Mouse (Mus musculus) thymus, adult 2 months (tissue): ENCODE measurements around the gene Dync1li1. TPM values are rescaled to one million over a fixed set of nuclear protein-coding genes. Genes with fewer than 3 reads are reported as not detected.

ENCODE experiments used
- DNase-seq: peaks from one replicate; pipeline ENCODE4 v3.0.0; 2021
- H3K27ac ChIP-seq: fragments of 200-500 bp; 2 replicates; pipeline ENCODE4 v1.5.1; 2012; ENCODE audit warnings: low read length, control low read depth; ENCODE audit not compliant: control insufficient read depth, insufficient read depth
- H3K27me3 ChIP-seq: fragments of 200-500 bp; 2 replicates; pipeline ENCODE4 v1.6.1; 2012; ENCODE audit warnings: mild to moderate bottlenecking, low read length, moderate library complexity, mixed read lengths; ENCODE audit not compliant: control insufficient read depth, insufficient read depth
- H3K36me3 ChIP-seq: fragments of 200-500 bp; 2 replicates; pipeline ENCODE4 v1.6.1; 2012; ENCODE audit warnings: mild to moderate bottlenecking, low read length, moderate library complexity; ENCODE audit not compliant: control insufficient read depth, insufficient read depth
- H3K4me1 ChIP-seq: fragments of 200-500 bp; replicated peaks from 2 replicates; pipeline ENCODE4 v1.6.1; 2012; ENCODE audit warnings: low read length; ENCODE audit not compliant: control insufficient read depth, insufficient read depth
- H3K4me3 ChIP-seq: fragments of 200-500 bp; 2 replicates; pipeline ENCODE4 v1.5.1; 2012; ENCODE audit warnings: mild to moderate bottlenecking, low read length, control low read depth, moderate library complexity; ENCODE audit not compliant: control insufficient read depth, insufficient read depth
- CTCF ChIP-seq: fragments of 200-500 bp; IDR thresholded peaks from 2 replicates; pipeline ENCODE4 v1.5.1; 2012; ENCODE audit warnings: mild to moderate bottlenecking, control low read depth, low read length, moderate library complexity, borderline replicate concordance; ENCODE audit not compliant: control insufficient read depth, poor library complexity, insufficient read depth; ENCODE audit errors: extremely low read depth
- POLR2A ChIP-seq: fragments of 200-500 bp; IDR thresholded peaks from 2 replicates; pipeline ENCODE4 v1.6.1; 2012; ENCODE audit warnings: mild to moderate bottlenecking, low read length, control low read depth, moderate library complexity; ENCODE audit not compliant: control insufficient read depth, poor library complexity, insufficient read depth; ENCODE audit errors: extremely low read depth
- WGBS: fragments of 180-500 bp; shearing (Covaris S2); methylation state at CpG from one replicate; pipeline ENCODE4 v1.1.7; 2018; 5-methylcytosine and 5-hydroxymethylcytosine counted together
- polyA plus RNA-seq: library from polyadenylated mRNA; depleted of rRNA; stranded (reverse); fragments of >200 nt; gene quantifications from 2 replicates; pipeline ENCODE4 v1.2.3, GENCODE M21; 2012

Gene Dync1li1
- polyA plus RNA-seq, 1 experiment, result 20.8 TPM

GRCm38 (mm10) chr9:114661991-114662390 is 26.6 kb upstream of the Dync1li1 start:
- TF ChIP-seq POLR2A (no peak), CTCF (no peak)
- H3K4me1 ChIP-seq, result no peaks in the 10 kb centered on the region; the same call in 1 of the 2 replicates
- H3K27ac ChIP-seq, result no peak overlapping the region
- H3K27me3 ChIP-seq, result no peaks in the 10 kb centered on the region
- no peak for DNase-seq
- H3K36me3 ChIP-seq, result no peaks in the 10 kb centered on the region
- 84% methylated on average over 7 of the region's 7 CpGs for WGBS
- H3K4me3 ChIP-seq, result no peak overlapping the region

GRCm38 (mm10) chr9:114663782-114664181 is 24.8 kb upstream of the Dync1li1 start:
- no peaks in the 10 kb centered on the region for H3K27me3 ChIP-seq
- WGBS, result 90% methylated on average over 11 of the region's 11 CpGs
- no peaks in the 10 kb centered on the region; the same call in 1 of the 2 replicates for H3K4me1 ChIP-seq
- H3K4me3 ChIP-seq, result no peak overlapping the region
- no peaks in the 10 kb centered on the region for H3K36me3 ChIP-seq
- no peak for TF ChIP-seq CTCF
- no peak for TF ChIP-seq POLR2A
- DNase-seq, result no peak
- no peak overlapping the region for H3K27ac ChIP-seq

GRCm38 (mm10) chr9:114666858-114667257 is 21.7 kb upstream of the Dync1li1 start:
- no peak for TF ChIP-seq POLR2A
- TF ChIP-seq CTCF, result no peak
- no peak overlapping the region for H3K27ac ChIP-seq

DNA sequence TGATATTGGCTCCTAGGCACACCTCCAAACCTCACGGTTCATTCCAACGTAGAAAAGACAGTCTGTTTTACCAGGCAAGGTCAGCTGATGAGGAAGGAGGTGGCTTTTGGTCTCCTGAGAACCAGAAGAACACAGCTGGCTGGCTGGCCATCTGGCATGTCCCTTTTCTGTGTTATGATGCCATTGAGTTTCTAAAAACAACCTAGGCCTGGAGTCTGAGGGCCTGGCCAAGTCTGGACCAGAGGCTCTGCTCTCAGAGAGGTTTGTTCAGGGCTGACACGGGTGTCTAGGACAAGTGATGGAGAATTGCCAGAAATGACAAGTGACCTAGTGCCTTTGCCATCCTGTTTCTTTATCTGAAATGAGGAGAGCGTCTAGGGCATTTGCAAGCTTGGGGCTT is 20.5 kb upstream of the Dync1li1 start:
- DNase-seq, result no peak
- Histone ChIP-seq H3K27me3 (no peaks in the 10 kb centered on the region), H3K27ac (no peak overlapping the region), H3K4me3 (no peak overlapping the region), H3K4me1 (no peaks in the 10 kb centered on the region), H3K36me3 (no peaks in the 10 kb centered on the region)
- 71% methylated on average over 4 of the region's 4 CpGs for WGBS
- TF ChIP-seq POLR2A (no peak), CTCF (no peak)

More at GRCm38 (mm10) chr9:114666858-114667257, 21.7 kb upstream of the Dync1li1 start:
- Histone ChIP-seq H3K4me3 (no peak overlapping the region), H3K36me3 (no peaks in the 10 kb centered on the region), H3K4me1 (no peaks in the 10 kb centered on the region), H3K27me3 (no peaks in the 10 kb centered on the region)
- no peak for DNase-seq
- WGBS, result 93% methylated on average over 10 of the region's 10 CpGs

DNA sequence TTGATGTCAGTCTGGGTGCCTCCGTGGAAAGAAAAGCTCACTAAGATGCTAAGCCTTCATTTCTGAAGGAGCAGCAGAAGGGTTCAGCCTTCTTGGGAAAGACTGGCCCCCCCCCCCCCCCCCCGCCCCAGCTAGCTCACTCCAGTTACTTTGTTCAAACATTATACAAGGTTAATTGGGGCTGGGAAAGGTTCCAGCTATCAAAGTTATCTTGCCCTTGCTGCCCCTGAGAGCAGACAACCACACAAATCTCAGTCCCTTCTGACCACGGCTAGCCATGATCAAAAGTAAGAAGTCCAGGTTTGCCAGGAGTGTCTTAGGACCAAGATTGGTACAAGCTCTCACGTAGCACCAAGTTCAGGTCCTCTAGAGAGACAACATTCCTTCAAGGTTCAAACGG is 19.6 kb upstream of the Dync1li1 start:
- no peak overlapping the region for H3K27ac ChIP-seq
- no peak for DNase-seq
- TF ChIP-seq POLR2A, result no peak
- no peak for TF ChIP-seq CTCF
- no peaks in the 10 kb centered on the region for H3K4me1 ChIP-seq
- no peaks in the 10 kb centered on the region for H3K36me3 ChIP-seq
- WGBS, result 88% methylated on average over 5 of the region's 5 CpGs
- no peaks in the 10 kb centered on the region for H3K27me3 ChIP-seq
- no peak overlapping the region for H3K4me3 ChIP-seq

GRCm38 (mm10) chr9:114671946-114672345 is 16.6 kb upstream of the Dync1li1 start:
- Histone ChIP-seq H3K36me3 (no peaks in the 10 kb centered on the region), H3K27ac (no peak overlapping the region), H3K4me3 (no peak overlapping the region), H3K27me3 (no peaks in the 10 kb centered on the region), H3K4me1 (no peaks in the 10 kb centered on the region)
- TF ChIP-seq CTCF (no peak), POLR2A (no peak)
- WGBS, result 83% methylated on average over 1 of the region's 1 CpGs
- DNase-seq, result no peak
